Mouse (Mus musculus) left cerebral cortex, postnatal 36 days (tissue): ENCODE measurements around the gene Galntl6. TPM values are rescaled to one million over a fixed set of nuclear protein-coding genes. Genes with fewer than 3 reads are reported as not detected.
"Not testable (repeated sequence)": the region's sequence is repeated elsewhere in the genome, so short reads cannot be mapped to it uniquely, and the experiment has no call there.

Experiments
- DNase-seq, 2 experiments: peaks; one replicate each; pipeline ENCODE4 v3.0.0; 2021 to 2022; ENCODE audit warnings: low spot score in 2 of 2, mixed read lengths in 1 of 2
- intact Hi-C: fragments of 180-260 bp; cut with DNase I; formaldehyde crosslinking; loops from one replicate; pipeline ENCODE4 v1.15.1; 2025
- total RNA-seq, 2 experiments: library from RNA; stranded (reverse); gene quantifications; 2 replicates each; pipeline ENCODE4 v1.2.3; 2021

Gene Galntl6
- total RNA-seq, 2 experiments from 2014 or later, result 27.2 to 36.1 TPM

DNA sequence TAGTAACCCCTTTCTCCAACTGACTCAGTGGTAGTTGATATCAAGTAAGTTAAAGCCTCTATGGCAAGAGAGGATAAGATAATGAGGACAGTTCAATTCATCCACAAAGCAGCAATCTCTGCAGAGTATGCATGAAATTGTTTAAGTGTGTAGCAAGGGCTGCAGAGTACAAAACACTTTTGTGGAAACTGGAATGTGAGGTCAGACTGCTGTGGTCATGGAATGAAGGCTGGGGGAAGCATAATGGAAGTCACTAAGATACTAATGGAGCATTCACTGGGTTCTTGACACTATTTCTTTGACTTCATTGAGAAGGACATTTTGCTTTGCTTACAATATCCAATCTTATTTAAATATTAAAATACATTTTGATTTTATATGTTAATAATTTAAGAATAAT is 252.4 kb downstream of the Galntl6 start:
- intact Hi-C loops, result no loop called here
- no peak for DNase-seq

DNA sequence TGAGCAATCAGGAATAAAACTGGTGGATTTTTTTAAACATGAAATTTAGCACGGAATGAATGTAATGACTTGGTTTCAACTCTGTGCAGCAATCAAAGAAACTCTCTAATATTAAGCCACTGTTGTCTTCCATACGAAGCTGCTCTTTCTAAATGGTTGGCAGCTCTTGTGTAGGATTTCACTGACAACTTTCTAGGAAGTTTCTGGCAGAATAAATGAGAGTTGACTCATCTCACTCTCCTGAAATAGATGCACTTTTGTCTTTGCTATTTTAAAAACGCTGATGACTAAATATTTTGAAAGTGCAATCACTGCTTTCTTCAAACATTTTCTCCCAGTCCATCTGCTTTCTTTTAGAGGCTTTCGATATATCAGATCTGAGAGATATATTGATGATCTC is 256.8 kb downstream of the Galntl6 start:
- intact Hi-C loops, result no loop called here
- no peak for DNase-seq

DNA sequence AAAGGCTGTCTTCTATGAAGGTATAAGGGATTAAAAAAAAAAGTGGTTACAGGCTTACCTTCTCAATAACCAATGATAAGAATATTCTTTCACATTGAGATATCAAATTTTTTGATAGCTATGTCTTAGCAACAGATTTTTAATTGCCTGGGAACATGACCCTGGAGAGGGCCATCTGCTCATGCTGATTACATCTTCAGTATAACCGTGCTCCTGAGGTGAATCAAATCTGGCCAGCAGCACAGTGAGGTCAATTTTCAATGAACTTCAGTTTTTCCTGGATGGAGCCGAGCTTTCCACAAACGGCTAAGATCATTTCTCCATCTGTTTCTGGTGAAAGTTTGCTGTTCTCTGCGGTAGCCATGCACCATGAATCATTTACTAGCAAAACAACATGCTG is 306.0 kb downstream of the Galntl6 start:
- intact Hi-C loops, result no loop called here
- DNase-seq, result no peak

DNA sequence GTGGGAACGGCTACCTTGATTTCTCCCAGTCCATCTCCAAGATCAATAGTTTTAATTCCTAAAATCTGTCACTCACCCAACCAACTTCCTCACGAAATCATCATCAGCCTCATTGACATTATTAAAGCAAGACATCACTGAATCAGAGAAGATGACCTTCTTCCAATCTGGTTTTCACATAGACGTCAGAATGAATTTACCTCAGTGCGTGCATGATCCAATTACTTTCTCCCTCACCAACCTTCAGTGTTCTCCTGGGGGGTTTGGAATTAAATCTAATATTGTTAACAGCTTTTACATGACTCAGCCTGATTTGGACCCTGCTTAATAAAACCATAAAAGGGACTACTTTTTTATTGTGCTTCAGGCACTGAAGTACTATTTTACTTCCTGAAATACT is 307.7 kb downstream of the Galntl6 start:
- intact Hi-C loops, result no loop called here
- no peak for DNase-seq

DNA sequence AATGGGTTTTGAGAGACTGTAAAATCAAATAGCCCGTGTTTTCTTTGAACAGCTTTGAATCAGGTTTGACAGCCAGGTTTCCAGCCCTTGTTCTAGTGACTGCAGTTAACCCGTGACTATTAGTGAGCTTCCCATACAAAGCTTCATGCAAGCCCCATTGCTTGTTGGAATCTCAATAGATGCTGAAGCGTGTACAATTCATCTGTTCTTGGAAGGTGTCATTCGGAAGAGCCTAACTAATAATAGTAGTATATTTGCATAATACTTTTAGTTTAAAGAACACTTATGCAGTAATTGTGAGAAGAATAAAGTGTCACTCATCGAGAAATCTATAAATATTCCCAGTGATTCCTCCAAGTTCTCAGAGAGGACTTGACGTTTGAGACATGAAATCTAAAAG is 314.6 kb downstream of the Galntl6 start:
- no peak for DNase-seq
- intact Hi-C loops, result no loop called here

DNA sequence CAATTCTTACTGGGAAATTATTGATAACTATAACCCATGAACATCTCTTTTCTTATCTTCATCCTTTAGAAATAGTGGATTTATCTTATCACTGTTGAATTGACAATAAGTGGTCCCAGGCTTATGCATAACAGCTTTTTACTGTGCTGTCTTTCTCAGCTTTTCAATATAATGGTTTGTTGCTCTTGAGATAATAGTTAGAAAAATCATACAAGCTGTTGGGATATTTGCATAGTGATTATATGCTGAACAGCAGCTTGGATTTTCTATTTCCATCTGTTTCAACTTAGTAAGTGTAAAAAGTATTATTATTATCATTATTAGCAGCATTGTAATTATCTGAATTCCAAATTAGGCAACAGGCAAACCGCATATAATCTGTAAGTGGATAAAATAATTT is 337.1 kb downstream of the Galntl6 start:
- no peak for DNase-seq
- intact Hi-C loops, result no loop called here

DNA sequence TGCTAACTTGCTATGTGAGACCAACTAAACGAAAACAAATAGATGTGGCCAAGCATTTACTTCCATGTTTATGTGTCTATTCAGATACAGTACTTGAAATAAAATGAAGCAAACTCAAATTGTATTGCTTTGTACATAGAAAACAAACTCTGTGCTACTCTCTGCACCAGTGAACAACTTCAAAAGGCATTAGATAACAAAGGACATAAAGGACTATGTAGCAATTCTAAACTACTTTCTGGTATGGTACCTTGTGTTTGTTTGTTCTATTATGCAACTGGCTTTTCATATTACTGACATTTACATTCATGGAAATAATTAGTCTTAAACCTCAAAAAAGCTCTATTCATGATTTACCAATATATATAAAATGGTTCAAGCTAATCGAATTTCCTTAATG is 344.4 kb downstream of the Galntl6 start:
- intact Hi-C loops, result loop anchor here (5.0 to 10.0 kb wide), 2 partner anchors 347 to 1899 kb away; partner anchors contain the start of genes BC030500 and Galntl6
- no peak for DNase-seq

DNA sequence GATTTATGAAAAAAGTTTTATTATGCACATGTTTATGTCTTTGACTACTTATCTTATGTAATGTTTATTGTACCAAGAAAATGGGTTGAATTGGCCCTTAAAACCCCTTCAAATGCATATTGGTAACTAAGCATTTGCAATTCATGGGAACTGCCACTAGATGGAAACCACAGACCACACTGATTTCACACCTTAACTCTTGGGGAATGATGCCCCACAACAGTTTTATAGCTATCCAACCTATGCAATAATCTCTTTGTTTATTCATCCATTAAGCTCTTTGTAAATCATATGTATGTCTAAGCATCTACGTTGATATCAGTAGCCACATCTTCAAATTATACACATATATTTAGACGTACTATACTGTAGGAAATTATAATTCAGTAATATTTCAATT is 346.3 kb downstream of the Galntl6 start:
- intact Hi-C loops, result loop anchor here (5.0 to 10.0 kb wide), 2 partner anchors 349 to 1901 kb away; partner anchors contain the start of genes BC030500 and Galntl6
- DNase-seq, result no peak

DNA sequence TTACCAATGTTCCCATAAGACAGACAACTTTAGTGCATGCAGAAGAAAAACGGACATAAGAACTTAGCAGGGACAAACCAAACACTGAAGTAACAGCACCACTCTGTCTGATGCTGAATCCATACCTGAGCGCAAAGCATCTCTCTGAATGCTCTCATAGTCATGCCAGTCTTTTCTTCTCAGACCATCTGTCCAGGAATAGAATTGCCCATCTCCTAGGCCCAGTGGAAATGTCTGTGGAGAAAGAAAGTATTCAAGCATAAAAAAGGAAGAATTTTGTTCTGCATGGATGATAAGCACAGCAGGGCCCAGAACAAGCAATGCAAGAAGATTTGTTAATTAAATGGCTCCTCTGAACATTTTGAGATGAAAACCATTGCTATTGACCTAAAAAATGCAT is 376.7 kb downstream of the Galntl6 start:
- DNase-seq, result no peak
- intact Hi-C loops, result no loop called here

DNA sequence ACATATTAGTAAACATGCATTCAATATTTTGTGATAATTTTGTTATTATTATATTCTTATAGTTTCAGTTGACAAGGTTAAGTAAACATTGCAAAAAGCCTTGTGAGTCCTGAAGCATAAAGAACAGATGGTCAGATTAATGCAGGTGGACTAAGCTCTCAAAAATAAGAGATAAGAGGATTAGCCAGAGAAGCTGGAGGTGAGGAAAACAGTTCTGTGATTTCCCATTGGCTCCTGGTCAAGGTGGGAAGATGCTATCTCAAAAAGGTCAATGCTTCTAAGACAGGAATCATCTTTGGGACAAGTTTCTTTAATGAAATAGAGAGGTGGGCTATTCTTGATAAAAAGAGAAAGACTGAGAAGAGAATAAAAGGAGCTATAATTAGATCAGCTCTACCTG is 377.8 kb downstream of the Galntl6 start:
- intact Hi-C loops, result no loop called here
- no peak for DNase-seq

DNA sequence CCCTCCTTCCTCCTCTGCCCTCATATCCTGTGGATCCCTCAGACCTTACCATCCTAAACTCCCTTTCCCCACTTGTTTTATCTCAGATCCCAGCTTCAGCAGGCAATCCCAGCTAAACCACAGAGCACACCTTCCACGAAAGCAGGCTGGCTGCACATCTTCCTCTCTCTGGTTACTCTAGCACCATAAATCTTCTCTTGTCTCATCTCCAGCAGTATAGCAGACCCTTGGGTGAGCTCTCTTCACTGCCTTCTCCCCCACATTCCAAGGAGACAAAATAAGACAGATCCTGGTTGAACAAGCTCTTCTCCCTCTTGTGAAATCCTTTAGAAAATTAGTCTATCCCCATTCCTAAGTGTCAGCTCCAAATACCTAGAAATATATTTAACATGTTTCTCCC is 389.0 kb downstream of the Galntl6 start:
- intact Hi-C loops, result no loop called here
- DNase-seq, result no peak

DNA sequence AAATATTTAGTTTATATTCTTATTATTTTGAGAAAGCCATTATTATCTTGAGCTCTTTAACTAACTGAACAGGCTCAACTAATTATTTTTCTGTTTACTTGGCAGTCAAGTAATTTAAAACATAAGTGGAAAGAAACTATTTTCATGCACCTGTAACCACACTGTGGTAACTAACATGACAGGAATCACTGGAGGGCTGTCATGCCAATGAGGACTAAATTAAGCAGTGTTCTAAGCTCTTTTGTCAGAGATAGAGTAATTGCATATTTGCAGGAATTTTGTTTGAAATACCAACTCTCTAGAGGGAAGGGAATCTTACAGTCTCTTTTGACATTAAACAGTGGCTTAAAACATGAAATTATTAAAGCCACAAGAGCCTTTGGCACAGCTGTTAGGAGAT is 390.5 kb downstream of the Galntl6 start:
- no peak for DNase-seq
- intact Hi-C loops, result no loop called here

DNA sequence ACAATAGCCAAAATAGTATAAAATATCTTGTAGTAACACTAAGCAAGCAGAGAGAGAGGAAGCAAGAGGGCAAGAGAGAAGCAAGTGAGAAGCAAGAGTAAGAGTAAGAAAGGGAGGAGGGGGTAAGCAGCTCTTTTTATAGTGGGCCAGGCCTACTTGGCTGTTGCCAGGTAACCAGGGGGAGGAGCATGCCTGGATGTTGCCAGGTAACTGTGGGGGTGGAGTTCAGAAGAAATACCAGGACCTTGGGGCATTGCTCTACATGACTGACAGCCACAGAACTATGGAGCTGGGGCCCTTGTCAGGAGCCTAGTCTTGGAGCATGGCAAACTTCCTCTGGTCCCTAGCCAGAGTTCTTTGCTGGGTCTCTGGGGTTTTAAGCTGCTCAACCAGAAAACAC is 401.9 kb downstream of the Galntl6 start:
- DNase-seq, result no peak
- intact Hi-C loops, result no loop called here

DNA sequence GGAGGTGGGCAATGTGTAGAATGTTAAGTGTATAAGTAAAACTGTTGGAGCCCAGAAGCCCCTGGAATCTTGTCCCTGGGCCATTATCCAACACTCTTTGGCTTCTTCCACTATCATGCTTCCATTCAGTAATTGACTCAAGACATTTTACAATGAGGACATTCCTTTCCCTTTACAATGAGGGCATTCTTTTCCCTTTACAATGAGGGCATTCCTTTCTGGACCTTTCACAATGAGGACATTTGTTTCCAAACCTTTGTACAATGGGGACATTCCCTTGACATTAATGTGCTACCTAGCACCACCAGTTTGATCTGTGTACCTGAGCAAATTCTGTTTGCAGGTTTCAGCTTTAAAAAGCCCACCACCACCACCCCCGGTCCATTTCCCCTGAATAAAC is 403.4 kb downstream of the Galntl6 start:
- DNase-seq, result no peak
- intact Hi-C loops, result no loop called here

DNA sequence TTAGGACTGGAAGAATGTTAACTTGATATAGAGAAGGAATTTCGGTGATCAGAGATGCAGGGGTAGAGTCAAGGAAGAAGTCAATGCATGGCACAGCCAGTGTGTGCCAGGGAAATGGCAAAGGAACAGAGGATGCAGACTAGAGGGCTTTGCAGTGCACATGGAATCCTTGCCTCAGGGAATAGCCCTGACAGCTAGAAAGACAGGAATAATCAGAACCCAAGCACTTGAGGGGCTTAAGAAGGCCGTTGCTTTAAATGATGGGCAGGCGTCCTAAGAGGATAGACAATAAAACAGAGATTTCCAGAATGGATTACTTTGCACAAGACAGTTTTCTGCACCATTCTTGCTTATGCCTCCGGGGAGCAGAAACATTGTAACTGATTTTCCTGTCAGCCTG is 425.3 kb downstream of the Galntl6 start:
- DNase-seq, result no peak
- intact Hi-C loops, result no loop called here

DNA sequence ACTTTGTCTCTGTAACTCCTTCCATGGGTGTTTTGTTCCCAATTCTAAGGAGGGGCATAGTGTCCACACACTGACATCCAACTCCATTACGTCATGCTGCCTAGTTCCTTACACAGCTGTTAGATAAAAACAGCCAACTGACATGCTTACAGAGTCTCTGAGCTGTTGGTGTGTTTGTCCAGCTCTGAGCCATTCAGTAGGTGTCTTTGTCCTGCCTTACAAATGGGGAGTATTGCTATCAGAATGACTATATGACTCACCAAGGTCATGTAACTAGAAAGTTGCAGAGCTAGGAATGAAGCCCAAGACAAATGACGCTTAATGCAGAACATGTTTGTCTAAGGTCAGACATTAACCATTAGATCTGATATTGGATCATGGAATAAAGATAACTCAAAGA is 449.1 kb downstream of the Galntl6 start:
- intact Hi-C loops, DNase-seq: not testable (repeated sequence)

DNA sequence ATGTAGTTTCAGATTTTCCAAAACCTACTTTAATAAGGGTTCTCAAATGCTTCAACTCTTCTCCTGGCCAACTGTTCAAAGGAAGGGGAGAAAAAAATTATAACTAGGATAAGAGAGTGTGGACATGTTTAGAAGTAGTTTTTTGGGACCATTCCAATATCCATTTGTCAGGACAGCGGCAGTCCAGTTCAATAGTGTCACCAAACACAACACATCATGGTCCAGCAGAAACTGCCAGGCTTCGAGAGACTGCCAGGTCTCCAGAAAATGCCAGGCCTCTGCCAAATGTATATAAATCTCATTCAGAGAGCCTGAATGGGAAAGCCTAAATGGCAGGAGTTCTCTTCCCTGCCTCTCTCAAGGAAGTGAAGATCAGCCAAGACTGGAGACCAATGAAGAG is 469.7 kb downstream of the Galntl6 start:
- intact Hi-C loops, result no loop called here

DNA sequence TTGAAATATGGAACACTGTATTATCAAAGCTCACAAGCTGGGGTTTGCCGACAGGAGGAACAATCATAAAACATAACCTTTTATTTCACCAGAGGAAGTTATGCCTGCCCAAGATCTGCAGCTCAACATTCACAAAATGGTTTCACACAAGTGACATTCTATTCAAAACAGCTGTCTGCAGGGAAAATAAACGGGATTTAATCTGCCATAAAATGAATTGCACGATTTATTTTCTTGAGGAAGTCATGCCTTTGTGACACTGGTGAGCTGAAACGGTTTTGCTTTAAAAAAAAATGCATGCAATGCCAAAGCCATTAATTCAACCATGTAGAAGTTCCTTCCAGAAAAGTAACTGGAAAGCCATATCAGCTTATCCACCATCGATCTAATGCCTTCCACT is 494.0 kb downstream of the Galntl6 start:
- intact Hi-C loops, result no loop called here
- no peak for DNase-seq

More for the DNA sequence above, 469.7 kb downstream of the Galntl6 start:
- no peak for DNase-seq

DNA sequence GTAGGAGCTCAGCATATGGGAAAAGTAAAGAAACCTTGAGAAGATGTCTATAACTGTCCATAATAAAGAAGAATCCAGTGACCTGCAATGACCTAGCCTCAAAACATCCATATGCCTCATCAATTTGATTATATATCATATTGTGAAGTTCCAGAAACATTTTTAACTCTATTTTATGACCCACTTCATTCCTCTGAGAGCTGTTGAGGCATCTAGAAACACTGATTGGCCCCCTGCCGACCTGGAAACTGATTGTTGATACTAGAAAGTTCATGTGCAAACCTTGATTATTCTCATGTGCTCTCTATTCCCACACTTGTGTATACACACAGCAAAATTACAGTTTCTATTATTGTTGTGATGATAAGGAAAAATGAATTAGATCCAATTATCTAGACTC is 494.9 kb downstream of the Galntl6 start:
- intact Hi-C loops, result no loop called here
- no peak for DNase-seq

DNA sequence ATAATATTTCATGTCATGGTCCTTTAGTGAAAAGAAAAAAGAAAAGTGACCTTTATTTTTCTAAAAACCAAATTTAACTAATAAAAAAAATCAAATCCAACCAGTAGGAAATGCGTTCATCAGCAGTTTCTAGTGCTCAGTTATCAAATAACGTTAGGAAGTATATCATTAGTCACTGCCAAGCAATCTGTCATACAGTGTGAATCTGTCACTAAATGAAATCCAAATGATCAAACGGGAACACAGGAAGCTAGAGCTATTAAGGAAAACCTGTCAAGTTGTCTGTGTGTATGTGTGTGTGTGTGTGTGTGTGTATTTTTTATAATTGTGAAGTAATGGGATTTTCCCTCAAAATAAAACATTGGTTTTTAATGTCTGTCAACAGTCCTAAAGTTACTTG is 515.9 kb downstream of the Galntl6 start:
- no peak for DNase-seq
- intact Hi-C loops, result no loop called here

DNA sequence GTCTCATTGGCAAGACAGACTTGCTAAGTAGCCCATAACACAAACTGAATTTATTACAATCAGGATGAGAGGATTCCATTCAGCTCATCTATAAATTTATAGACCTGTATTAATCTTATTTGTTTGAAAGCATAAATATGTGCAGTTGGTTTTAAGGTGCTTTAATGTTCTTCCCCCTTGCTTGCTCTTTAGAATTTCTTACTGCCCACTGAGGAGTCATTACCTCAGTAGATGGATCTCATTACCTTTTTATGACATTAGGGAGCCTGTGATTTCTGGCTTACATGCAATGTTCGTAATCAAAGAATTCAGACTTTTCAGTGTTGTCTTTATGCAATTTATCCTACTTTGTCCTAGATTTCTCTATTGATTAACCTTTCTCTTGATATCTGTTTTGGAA is 516.6 kb downstream of the Galntl6 start:
- intact Hi-C loops, result no loop called here
- no peak for DNase-seq

DNA sequence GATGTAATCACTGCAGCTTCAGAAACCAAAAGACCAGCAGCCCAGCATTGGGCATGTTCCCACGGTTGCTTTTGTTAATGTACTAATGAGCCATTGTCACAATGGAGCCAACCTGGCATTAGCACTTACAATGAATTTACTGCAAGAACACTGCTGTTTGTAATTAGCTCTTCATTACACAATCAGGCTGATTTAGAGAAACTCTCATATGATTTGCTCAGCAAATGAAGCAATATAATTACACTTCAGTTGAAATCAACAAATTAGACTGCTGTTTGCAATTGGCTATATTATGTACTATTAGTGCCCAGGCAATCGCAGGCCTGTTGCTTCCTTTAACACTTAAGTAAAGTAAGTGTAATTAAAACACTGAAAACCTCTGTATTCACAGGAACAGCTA is 540.1 kb downstream of the Galntl6 start:
- DNase-seq, result no peak
- intact Hi-C loops, result no loop called here

DNA sequence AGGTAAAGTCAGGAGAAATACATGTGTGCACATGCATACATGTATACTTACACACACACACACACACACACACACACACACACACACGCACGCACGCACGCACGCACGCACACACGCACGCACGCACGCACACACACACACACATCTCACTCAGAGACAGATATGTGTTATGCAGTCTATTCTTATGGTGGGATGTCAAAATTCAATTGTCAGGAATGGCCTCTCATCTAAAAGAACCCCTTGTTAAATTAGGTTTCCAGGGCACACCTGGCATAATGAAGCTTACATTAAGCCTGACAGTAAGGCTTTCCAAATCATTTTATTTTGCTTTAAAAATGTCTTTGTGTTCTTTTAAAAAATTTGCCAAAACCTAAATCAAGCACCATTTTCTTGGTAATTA is 540.5 kb downstream of the Galntl6 start:
- no peak for DNase-seq
- intact Hi-C loops, result no loop called here
